Mouse (Mus musculus) hindbrain, embryonic 13.5 days (tissue): Measurements from ENCODE around the gene Ufd1. TPM values are rescaled to one million over a fixed set of nuclear protein-coding genes. Genes with fewer than 3 reads are reported as not detected.
A peak's percentile ranks its signal among the peaks of the same experiment; 100 is the strongest.

ENCODE experiments used
- ATAC-seq: fragments of 200-750 bp; cut with Nextera tagmentation; 2 replicates; pipeline ENCODE4 v1.8.0; 2017; ENCODE audit warnings: moderate TSS enrichment; ENCODE audit not compliant: low FRiP score
- H3K27ac ChIP-seq: fragments of 300-500 bp; sonication (generic); 2 replicates; pipeline ENCODE4 v1.5.1; 2015; ENCODE audit warnings: inconsistent platforms, mild to moderate bottlenecking, moderate library complexity
- H3K27me3 ChIP-seq: fragments of 300-500 bp; sonication (generic); 2 replicates; pipeline ENCODE4 v1.6.1; 2015; ENCODE audit warnings: mild to moderate bottlenecking, inconsistent platforms
- H3K36me3 ChIP-seq: fragments of 300-500 bp; sonication (generic); 2 replicates; pipeline ENCODE4 v1.6.1; 2015; ENCODE audit warnings: mild to moderate bottlenecking, inconsistent platforms
- H3K4me1 ChIP-seq: fragments of 300-500 bp; sonication (generic); replicated peaks from 2 replicates; pipeline ENCODE4 v1.6.1; 2015; ENCODE audit warnings: inconsistent platforms
- H3K4me2 ChIP-seq: fragments of 300-500 bp; sonication (generic); 2 replicates; pipeline ENCODE4 v1.6.1; 2015; ENCODE audit warnings: inconsistent platforms, mild to moderate bottlenecking, moderate library complexity
- H3K4me3 ChIP-seq: fragments of 300-500 bp; sonication (generic); 2 replicates; pipeline ENCODE4 v1.5.1; 2015; ENCODE audit warnings: mild to moderate bottlenecking, inconsistent platforms
- H3K9ac ChIP-seq: fragments of 300-500 bp; sonication (generic); 2 replicates; pipeline ENCODE4 v1.6.1; 2015; ENCODE audit warnings: mild to moderate bottlenecking, inconsistent platforms
- H3K9me3 ChIP-seq: fragments of 300-500 bp; sonication (generic); 2 replicates; pipeline ENCODE4 v1.6.1; 2016; ENCODE audit warnings: inconsistent platforms
- WGBS: fragments of 180-500 bp; shearing (Covaris S2); methylation state at CpG from one replicate; pipeline ENCODE4 v1.1.7; 2015; 5-methylcytosine and 5-hydroxymethylcytosine counted together
- polyA plus RNA-seq: library from polyadenylated mRNA; unstranded; fragments of >200 nt; fragmentation: Nextera tagmentation; extraction: Ambion mirVana; gene quantifications from 2 replicates; pipeline ENCODE4 v1.2.1, GENCODE M21; 2015

The Ufd1 gene
- polyA plus RNA-seq, 1 experiment from 2014 or later = 109 TPM

DNA sequence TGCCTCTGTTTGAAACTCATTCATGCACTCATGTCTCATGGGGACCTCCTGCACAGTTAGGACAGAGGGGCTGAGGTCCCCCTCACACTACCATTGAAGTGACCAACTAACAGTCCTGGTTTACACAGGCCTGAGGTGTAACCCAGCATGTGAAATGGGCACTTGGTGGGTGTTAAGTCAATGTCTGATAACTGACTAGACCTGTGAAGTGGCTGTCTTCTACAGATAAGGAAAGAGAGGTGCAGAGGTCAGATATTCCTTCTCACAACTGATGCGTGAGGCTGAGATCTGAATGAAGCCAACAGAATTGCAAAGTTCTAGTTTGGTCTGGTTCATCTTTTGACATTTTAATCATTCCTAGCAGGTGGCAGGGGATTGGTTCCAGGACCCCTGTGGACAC lies 26.1 kb upstream of the Ufd1 start:
- 81% methylated on average over 1 of the region's 1 CpGs for WGBS
- H3K9ac ChIP-seq = no peak overlapping the region
- H3K4me1 ChIP-seq = no peaks in the 10 kb centered on the region
- no peak for ATAC-seq
- H3K4me2 ChIP-seq = no peak overlapping the region
- H3K27ac ChIP-seq = no peak overlapping the region
- H3K4me3 ChIP-seq = no peak overlapping the region
- H3K27me3 ChIP-seq = no peaks in the 10 kb centered on the region
- peaks cover 11% of the 10 kb centered on the region for H3K36me3 ChIP-seq
- no peaks in the 10 kb centered on the region for H3K9me3 ChIP-seq

- Histone ChIP-seq H3K9me3 (no peaks in the 10 kb centered on the region), H3K27me3 (no peaks in the 10 kb centered on the region), H3K4me1 (no peaks in the 10 kb centered on the region), H3K9ac (no peak overlapping the region), H3K4me3 (no peak overlapping the region), H3K4me2 (no peak overlapping the region), H3K36me3 (peaks cover 11% of the 10 kb centered on the region), H3K27ac (no peak overlapping the region)
- no peak for ATAC-seq
- 95% methylated on average over 10 of the region's 10 CpGs for WGBS
These were observed 24.9 kb upstream of the Ufd1 start for GRCm38 (mm10) chr16:18786652-18787051.

GRCm38 (mm10) chr16:18788627-18789406 lies 22.8 kb upstream of the Ufd1 start:
- Histone ChIP-seq H3K4me1 (no peaks in the 10 kb centered on the region), H3K27me3 (no peaks in the 10 kb centered on the region), H3K9me3 (no peaks in the 10 kb centered on the region), H3K27ac (no peak overlapping the region), H3K9ac (no peak overlapping the region), H3K36me3 (peaks cover 11% of the 10 kb centered on the region), H3K4me2 (no peak overlapping the region), H3K4me3 (no peak overlapping the region)
- 90% methylated on average over 10 of the region's 10 CpGs for WGBS
- ATAC-seq = no peak

- Histone ChIP-seq H3K4me1 (no peaks in the 10 kb centered on the region), H3K36me3 (peaks cover 12% of the 10 kb centered on the region; the same call in 1 of the 2 replicates), H3K27me3 (no peaks in the 10 kb centered on the region), H3K9ac (no peak overlapping the region), H3K4me3 (no peak overlapping the region), H3K9me3 (no peaks in the 10 kb centered on the region), H3K27ac (no peak overlapping the region), H3K4me2 (no peak overlapping the region)
- no peak for ATAC-seq
- WGBS = 87% methylated on average over 11 of the region's 11 CpGs
These were observed 16.2 kb upstream of the Ufd1 start for GRCm38 (mm10) chr16:18795223-18795899.

GRCm38 (mm10) chr16:18796645-18797044 lies 14.9 kb upstream of the Ufd1 start:
- Histone ChIP-seq H3K36me3 (peaks cover 12% of the 10 kb centered on the region; the same call in 1 of the 2 replicates), H3K27me3 (no peaks in the 10 kb centered on the region), H3K9ac (peak overlapping the region; percentile 49; the same call in 1 of the 2 replicates), H3K4me1 (no peaks in the 10 kb centered on the region), H3K4me3 (no peak overlapping the region), H3K9me3 (no peaks in the 10 kb centered on the region), H3K27ac (no peak overlapping the region), H3K4me2 (no peak overlapping the region)
- 88% methylated on average over 7 of the region's 7 CpGs for WGBS
- ATAC-seq = no peak

DNA sequence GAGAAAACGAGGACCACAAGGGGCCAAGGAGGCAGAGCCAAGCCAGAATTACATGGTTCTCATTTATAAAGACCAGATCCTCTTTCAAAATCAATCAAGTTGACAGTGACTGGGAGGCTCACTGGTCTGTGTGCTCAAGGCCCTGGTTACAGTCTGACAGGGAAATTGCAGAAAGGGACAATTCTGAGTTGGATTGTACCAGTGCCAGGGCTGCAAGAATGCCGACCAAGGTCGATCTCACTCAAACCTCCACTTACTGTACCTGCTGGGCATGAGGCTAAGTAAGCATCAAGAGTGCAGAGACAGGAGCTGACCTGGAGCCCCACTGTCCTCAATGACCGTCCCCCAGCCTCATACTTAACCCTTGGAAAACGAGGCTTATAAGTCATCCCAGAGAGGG lies 13.4 kb upstream of the Ufd1 start:
- no peak overlapping the region for H3K4me3 ChIP-seq
- H3K9me3 ChIP-seq = no peaks in the 10 kb centered on the region
- WGBS = 91% methylated on average over 5 of the region's 5 CpGs
- no peak overlapping the region for H3K4me2 ChIP-seq
- H3K36me3 ChIP-seq = peaks cover 12% of the 10 kb centered on the region; the same call in 1 of the 2 replicates
- no peak overlapping the region for H3K27ac ChIP-seq
- no peaks in the 10 kb centered on the region for H3K27me3 ChIP-seq
- H3K4me1 ChIP-seq = no peaks in the 10 kb centered on the region
- H3K9ac ChIP-seq = no peak overlapping the region
- ATAC-seq = no peak

- H3K27me3 ChIP-seq = no peaks in the 10 kb centered on the region
- ATAC-seq = peak; percentile 59; the same call in 1 of the 2 replicates
- H3K9ac ChIP-seq = no peak overlapping the region
- H3K4me1 ChIP-seq = no peaks in the 10 kb centered on the region
- peaks cover 12% of the 10 kb centered on the region; the same call in 1 of the 2 replicates for H3K36me3 ChIP-seq
- no peak overlapping the region for H3K27ac ChIP-seq
- no peak overlapping the region for H3K4me3 ChIP-seq
- WGBS = 75% methylated on average over 2 of the region's 2 CpGs
- no peaks in the 10 kb centered on the region for H3K9me3 ChIP-seq
- H3K4me2 ChIP-seq = no peak overlapping the region
These were observed 12.7 kb upstream of the Ufd1 start for GRCm38 (mm10) chr16:18798841-18799240.

GRCm38 (mm10) chr16:18805746-18806145 lies 5.8 kb upstream of the Ufd1 start:
- Histone ChIP-seq H3K4me2 (no peak overlapping the region), H3K9ac (no peak overlapping the region), H3K4me1 (peaks cover under 1% of the 10 kb centered on the region), H3K9me3 (no peaks in the 10 kb centered on the region), H3K36me3 (peaks cover 11% of the 10 kb centered on the region), H3K27me3 (no peaks in the 10 kb centered on the region), H3K27ac (no peak overlapping the region), H3K4me3 (no peak overlapping the region)
- 97% methylated on average over 2 of the region's 2 CpGs for WGBS
- no peak for ATAC-seq

DNA sequence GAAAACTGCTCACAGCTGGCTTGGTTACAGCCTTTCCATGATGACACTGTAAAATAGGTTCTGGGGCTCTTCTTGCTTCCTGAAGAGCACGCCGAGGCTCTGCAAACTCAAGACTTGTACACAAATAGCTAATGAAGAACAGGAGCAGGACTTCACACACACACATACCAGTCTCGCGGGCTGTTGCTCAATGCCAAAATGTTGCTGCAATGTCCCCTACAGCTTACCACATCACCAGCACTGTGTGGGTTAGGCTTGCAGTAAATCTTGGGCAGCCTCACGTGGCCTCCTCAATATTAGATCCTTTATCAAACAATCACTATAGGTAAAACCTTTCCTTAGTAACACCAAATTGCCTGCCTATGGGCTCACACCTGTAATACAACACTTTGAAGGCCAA lies 2.6 kb upstream of the Ufd1 start:
- H3K9me3 ChIP-seq = no peaks in the 10 kb centered on the region
- H3K27me3 ChIP-seq = no peaks in the 10 kb centered on the region
- 97% methylated on average over 5 of the region's 5 CpGs for WGBS
- ATAC-seq = no peak
- H3K36me3 ChIP-seq = peaks cover 11% of the 10 kb centered on the region
- peaks cover 20% of the 10 kb centered on the region for H3K4me1 ChIP-seq
- no peak overlapping the region for H3K4me2 ChIP-seq
- no peak overlapping the region for H3K4me3 ChIP-seq
- no peak overlapping the region for H3K9ac ChIP-seq
- H3K27ac ChIP-seq = no peak overlapping the region

- peak overlapping the region; percentile 64 for H3K9ac ChIP-seq
- H3K4me3 ChIP-seq = peak overlapping the region; percentile 63
- H3K27ac ChIP-seq = no peak overlapping the region
- H3K36me3 ChIP-seq = peaks cover 9% of the 10 kb centered on the region
- ATAC-seq = peak; percentile 19; the same call in 1 of the 2 replicates
- H3K4me1 ChIP-seq = peaks cover 22% of the 10 kb centered on the region
- H3K4me2 ChIP-seq = peak overlapping the region; percentile 82
- WGBS = 7% methylated on average over 5 of the region's 5 CpGs
- H3K27me3 ChIP-seq = no peaks in the 10 kb centered on the region
- H3K9me3 ChIP-seq = no peaks in the 10 kb centered on the region
These were observed 547 bp upstream of the Ufd1 start for GRCm38 (mm10) chr16:18811032-18811431.

GRCm38 (mm10) chr16:18812385-18812910 lies 869 bp downstream of the Ufd1 start:
- peak overlapping the region; percentile 80 for H3K9ac ChIP-seq
- no peaks in the 10 kb centered on the region for H3K27me3 ChIP-seq
- peaks cover 23% of the 10 kb centered on the region for H3K36me3 ChIP-seq
- peak overlapping the region; percentile 63 for H3K4me3 ChIP-seq
- H3K27ac ChIP-seq = peak overlapping the region; percentile 25
- ATAC-seq = peak; percentile 55
- H3K4me2 ChIP-seq = peak overlapping the region; percentile 71
- H3K4me1 ChIP-seq = peaks cover 22% of the 10 kb centered on the region
- WGBS = 1% methylated on average over 31 of the region's 31 CpGs
- no peaks in the 10 kb centered on the region for H3K9me3 ChIP-seq

DNA sequence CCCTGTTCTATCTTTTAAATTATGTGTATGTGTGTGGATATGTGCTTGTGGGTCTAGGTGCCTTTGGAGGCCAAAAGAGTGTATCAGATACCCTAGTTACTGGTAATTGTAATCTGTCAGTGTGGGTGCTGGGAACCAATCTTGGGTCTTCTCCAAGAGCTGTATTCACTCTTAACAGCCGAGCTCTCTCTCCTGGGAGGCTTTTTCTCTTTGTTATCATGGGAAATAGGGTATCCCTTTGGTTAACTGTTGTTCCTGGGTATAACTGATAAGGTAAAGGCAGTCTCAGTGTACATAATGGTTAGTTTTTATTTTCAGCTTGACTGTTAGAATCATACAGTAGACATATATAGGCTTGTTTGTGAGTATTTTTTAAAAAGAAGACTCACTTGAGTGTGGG lies 10.8 kb downstream of the Ufd1 start:
- no peak overlapping the region for H3K9ac ChIP-seq
- no peak overlapping the region for H3K4me3 ChIP-seq
- no peaks in the 10 kb centered on the region for H3K4me1 ChIP-seq
- no peak overlapping the region for H3K27ac ChIP-seq
- peaks cover 97% of the 10 kb centered on the region for H3K36me3 ChIP-seq
- no peak overlapping the region for H3K4me2 ChIP-seq
- no peaks in the 10 kb centered on the region for H3K27me3 ChIP-seq
- 89% methylated on average over 1 of the region's 1 CpGs for whole genome bisulfite sequencing
- ATAC-seq = no peak
- no peaks in the 10 kb centered on the region for H3K9me3 ChIP-seq
